Mouse (Mus musculus): Measurements from ENCODE around the gene Samd14. TPM values are rescaled to one million over a fixed set of nuclear protein-coding genes. Genes with fewer than 3 reads are reported as not detected.
"Not testable (repeated sequence)": the region's sequence is repeated elsewhere in the genome, so short reads cannot be mapped to it uniquely, and the experiment has no call there.

Gene Samd14
- polyA plus RNA-seq, 1 experiment from 2014 or later = 32.3 TPM

GRCm38 (mm10) chr11:95004136-95004936 lies 5.3 kb upstream of the Samd14 start:
- in situ Hi-C loops (cut with MboI; ENCODE audit: low pct_unique_long_range_greater_than_20kb) = no loop called here
- TF ChIP-seq CTCF (IDR thresholded peaks at IDR 0.05) = no peak
- ChIA-PET CTCF (interaction anchor here (0.9 to 3.0 kb wide), 6 partner anchors 12 to 67 kb away, joined by 3 to 14 read pairs (median 4); partner anchors contain the start of gene Ppp1r9b), POLR2A (interaction anchor here (1.7 to 1.8 kb wide), 2 partner anchors 11 to 14 kb away, joined by 6 to 8 read pairs; no protein-coding TSS in a partner anchor)
- H3K27me3 ChIP-seq = no peaks in the 10 kb centered on the region
- ATAC-seq (peak; percentile 51), DNase-seq (ENCODE audit: low read depth, low spot score) (no peak)

- no peaks in the 10 kb centered on the region for H3K27me3 ChIP-seq
- TF ChIP-seq CTCF (IDR thresholded peaks at IDR 0.05) = no peak
- ChIA-PET POLR2A (interaction anchor here (1.7 to 1.8 kb wide), 2 partner anchors 12 to 15 kb away, joined by 6 to 8 read pairs; no protein-coding TSS in a partner anchor), CTCF (interaction anchor here (0.9 to 3.0 kb wide), 5 partner anchors 12 to 68 kb away, joined by 3 to 14 read pairs (median 4); partner anchors contain the start of gene Ppp1r9b)
- DNase-seq (ENCODE audit: low read depth, low spot score) (no peak), ATAC-seq (no peak)
- in situ Hi-C loops (cut with MboI; ENCODE audit: low pct_unique_long_range_greater_than_20kb) = no loop called here
Observed at GRCm38 (mm10) chr11:95004937-95005198, 4.8 kb upstream of the Samd14 start.

GRCm38 (mm10) chr11:95006038-95006437 lies 3.6 kb upstream of the Samd14 start:
- ATAC-seq = no peak
- ChIA-PET CTCF (interaction anchor here (0.5 to 1.2 kb wide), 2 partner anchors 41 to 102 kb away, joined by 3 to 4 read pairs; no protein-coding TSS in a partner anchor), POLR2A (no interaction called here)
- no peaks in the 10 kb centered on the region for H3K27me3 ChIP-seq
- no peak for TF ChIP-seq CTCF (IDR thresholded peaks at IDR 0.05)
- in situ Hi-C loops (cut with MboI; ENCODE audit: low pct_unique_long_range_greater_than_20kb) = no loop called here
- no peak for DNase-seq (ENCODE audit: low read depth, low spot score)

- no peak for TF ChIP-seq CTCF (IDR thresholded peaks at IDR 0.05)
- no peak for ATAC-seq
- ChIA-PET CTCF (interaction anchor here (0.7 to 1.2 kb wide), 3 partner anchors 16 to 40 kb away, joined by 3 to 4 read pairs (median 4); partner anchors contain the start of gene Ppp1r9b), POLR2A (interaction anchor here (1.3 kb wide), 1 partner anchor 35 kb away, joined by 4 read pairs; no protein-coding TSS in a partner anchor)
- DNase-seq (ENCODE audit: low read depth, low spot score) = no peak
- in situ Hi-C loops (cut with MboI; ENCODE audit: low pct_unique_long_range_greater_than_20kb) = no loop called here
- no peaks in the 10 kb centered on the region for H3K27me3 ChIP-seq
Observed at GRCm38 (mm10) chr11:95006525-95007219, 3.0 kb upstream of the Samd14 start.

GRCm38 (mm10) chr11:95007418-95007817 lies 2.3 kb upstream of the Samd14 start:
- in situ Hi-C loops (cut with MboI; ENCODE audit: low pct_unique_long_range_greater_than_20kb) = no loop called here
- ATAC-seq (no peak), DNase-seq (ENCODE audit: low read depth, low spot score) (no peak)
- POLR2A ChIA-PET = interaction anchor here (0.6 to 2.3 kb wide), 4 partner anchors 8 to 79 kb away, joined by 3 to 13 read pairs (median 4); no protein-coding TSS in a partner anchor
- TF ChIP-seq CTCF (IDR thresholded peaks at IDR 0.05) = no peak
- no peaks in the 10 kb centered on the region for H3K27me3 ChIP-seq
- CTCF ChIA-PET = interaction anchor here (1.0 kb wide), 1 partner anchor 17 kb away, joined by 4 read pairs; the partner anchor contains the start of gene Ppp1r9b

- in situ Hi-C loops (cut with MboI; ENCODE audit: low pct_unique_long_range_greater_than_20kb) = no loop called here
- ATAC-seq (peak; percentile 55), DNase-seq (ENCODE audit: low read depth, low spot score) (no peak)
- no peaks in the 10 kb centered on the region for H3K27me3 ChIP-seq
- ChIA-PET POLR2A (interaction anchor here (0.6 to 2.3 kb wide), 6 partner anchors 9 to 47 kb away, joined by 3 to 13 read pairs (median 4); partner anchors contain the start of gene Pdk2), CTCF (interaction anchor here (1.5 kb wide), 1 partner anchor 21 kb away, joined by 3 read pairs; no protein-coding TSS in a partner anchor)
- TF ChIP-seq CTCF (IDR thresholded peaks at IDR 0.05) = no peak
Observed at GRCm38 (mm10) chr11:95008661-95009628, 734 bp upstream of the Samd14 start.

GRCm38 (mm10) chr11:95010141-95010739 lies 561 bp downstream of the Samd14 start:
- CTCF ChIA-PET = interaction anchor here (1.8 kb wide), 1 partner anchor 21 kb away, joined by 4 read pairs; no protein-coding TSS in a partner anchor
- ATAC-seq (no peak), DNase-seq (ENCODE audit: low read depth, low spot score) (no peak)
- POLR2A ChIA-PET = interaction anchor here (0.8 to 1.2 kb wide), 3 partner anchors 17 to 29 kb away, joined by 3 to 4 read pairs (median 4); no protein-coding TSS in a partner anchor
- no peaks in the 10 kb centered on the region for H3K27me3 ChIP-seq
- TF ChIP-seq CTCF (IDR thresholded peaks at IDR 0.05) = no peak
- in situ Hi-C loops (cut with MboI; ENCODE audit: low pct_unique_long_range_greater_than_20kb) = no loop called here

GRCm38 (mm10) chr11:95010841-95011403 lies 1.2 kb downstream of the Samd14 start:
- H3K27me3 ChIP-seq; in situ Hi-C loops (cut with MboI; ENCODE audit: low pct_unique_long_range_greater_than_20kb); DNase-seq (ENCODE audit: low read depth, low spot score); ATAC-seq: not testable (repeated sequence)
- POLR2A ChIA-PET = interaction anchor here (0.7 to 2.3 kb wide), 5 partner anchors 13 to 68 kb away, joined by 3 to 9 read pairs (median 4); no protein-coding TSS in a partner anchor
- CTCF ChIA-PET = interaction anchor here (0.8 to 1.8 kb wide), 3 partner anchors 11 to 22 kb away, joined by 3 to 4 read pairs (median 4); no protein-coding TSS in a partner anchor

GRCm38 (mm10) chr11:95011416-95011815 lies 1.7 kb downstream of the Samd14 start:
- no peak for TF ChIP-seq CTCF (IDR thresholded peaks at IDR 0.05)
- in situ Hi-C loops (cut with MboI; ENCODE audit: low pct_unique_long_range_greater_than_20kb) = no loop called here
- POLR2A ChIA-PET = interaction anchor here (0.7 to 2.3 kb wide), 4 partner anchors 13 to 67 kb away, joined by 3 to 9 read pairs (median 6); no protein-coding TSS in a partner anchor

More at GRCm38 (mm10) chr11:95011416-95011815, 1.7 kb downstream of the Samd14 start:
- ATAC-seq (no peak), DNase-seq (ENCODE audit: low read depth, low spot score) (no peak)
- CTCF ChIA-PET = interaction anchor here (0.8 to 1.8 kb wide), 4 partner anchors 10 to 72 kb away, joined by 3 to 4 read pairs (median 4); no protein-coding TSS in a partner anchor
- H3K27me3 ChIP-seq = no peaks in the 10 kb centered on the region

Data from Patski (cell line).